Mouse (Mus musculus) kidney, postnatal 4 days (tissue): Measurements from ENCODE around the gene Ccdc190.

Experiments used
- DNase-seq, 2 experiments: peaks; one replicate each; pipeline ENCODE4 v3.0.0; 2021; ENCODE audit warnings: mixed read lengths in 2 of 2

The Ccdc190 gene

DNA sequence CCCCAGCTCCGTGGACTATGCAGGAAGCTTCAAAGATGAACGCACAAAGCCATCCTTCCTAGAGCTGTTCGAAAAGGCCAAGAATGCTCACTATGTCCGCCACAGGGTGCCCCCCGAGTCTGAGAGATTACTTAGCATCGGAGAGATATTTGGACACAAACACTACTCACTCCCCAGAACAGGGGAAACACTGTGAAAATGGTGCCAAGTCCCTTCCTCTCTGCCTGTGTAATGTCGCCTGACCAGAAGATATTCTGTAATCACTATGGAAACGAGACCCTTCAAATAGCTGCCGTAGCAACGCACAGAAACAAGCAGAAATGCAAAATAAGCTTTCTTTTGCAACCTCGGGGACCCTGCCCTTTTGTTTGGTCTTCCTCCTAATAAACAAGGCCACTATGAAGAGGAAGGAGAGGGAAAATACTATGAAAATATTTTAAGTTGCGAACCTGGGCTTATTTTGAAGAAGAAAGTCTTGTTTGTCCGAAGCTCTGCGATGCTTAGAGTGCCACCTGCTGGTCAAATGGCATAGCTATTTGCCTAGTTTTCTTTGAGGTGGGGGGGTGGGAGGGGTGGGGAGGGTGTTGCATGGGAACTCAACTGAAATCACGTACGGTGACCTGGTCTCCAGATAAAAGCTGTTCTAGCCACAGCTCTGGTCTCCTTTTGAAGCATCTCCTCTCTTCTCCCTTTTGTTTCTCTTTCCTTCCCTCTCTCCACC lies 5.7 kb downstream of the Ccdc190 start:
- DNase-seq, result peak; percentile 70 to 75

DNA sequence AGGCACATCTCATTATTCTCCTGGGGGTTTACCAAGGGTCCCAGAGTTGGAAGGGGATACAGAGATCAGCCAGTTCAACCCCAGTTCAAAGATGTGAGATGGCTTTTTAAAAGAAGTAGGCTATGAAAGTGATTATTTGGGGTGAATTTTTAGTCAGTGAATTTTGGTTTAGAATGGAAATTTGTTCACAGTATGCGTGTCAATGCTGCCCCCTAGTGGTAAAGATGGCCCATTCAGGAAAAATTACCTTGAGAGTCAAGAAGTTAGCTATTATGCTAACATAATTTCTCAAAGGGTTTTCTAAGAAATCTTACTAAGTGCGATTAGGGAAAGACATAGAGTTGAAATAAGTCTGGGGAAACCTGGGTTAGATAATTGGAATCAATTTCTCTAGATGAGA lies 10.9 kb downstream of the Ccdc190 start:
- DNase-seq, result peak; percentile 43 to 51

DNA sequence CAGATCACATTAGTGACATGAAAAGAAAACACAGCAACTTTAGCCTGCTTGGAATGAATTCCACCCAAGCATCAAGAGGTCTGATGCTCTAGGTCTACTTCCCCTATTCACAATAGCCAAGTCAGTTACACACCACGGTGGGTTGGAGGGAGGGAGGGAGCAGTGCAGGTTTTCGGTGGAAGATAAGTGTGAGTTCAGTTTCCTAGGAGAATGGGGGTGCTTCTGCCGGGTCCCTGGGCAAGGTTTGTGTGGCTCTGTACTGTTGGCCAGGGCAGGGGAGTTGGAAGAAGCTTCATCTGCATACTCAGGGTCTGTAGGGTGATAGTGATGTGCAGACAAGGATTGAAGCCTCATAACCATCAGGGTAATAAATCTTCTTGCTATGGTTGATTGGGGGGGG lies 17.6 kb downstream of the Ccdc190 start:
- DNase-seq, result no peak

DNA sequence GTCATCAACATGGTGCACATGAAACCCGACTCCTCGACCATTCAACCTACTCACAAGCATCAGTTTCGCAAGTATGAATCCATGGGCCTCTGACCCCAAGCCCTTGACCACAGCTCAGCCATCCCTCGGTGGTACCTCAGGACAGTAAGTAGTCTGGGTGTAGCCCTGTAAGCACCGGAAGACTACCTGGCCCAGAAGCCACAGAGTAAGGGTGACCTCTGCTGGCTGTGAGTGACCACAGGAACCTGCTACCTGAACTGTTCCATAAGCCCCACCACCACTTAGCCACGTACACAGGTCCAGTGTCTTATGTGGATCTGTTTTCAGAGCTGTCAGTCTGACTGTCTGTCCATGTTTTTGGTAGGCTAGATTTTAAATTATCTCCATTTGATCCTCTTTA lies 19.2 kb downstream of the Ccdc190 start:
- no peak for DNase-seq

DNA sequence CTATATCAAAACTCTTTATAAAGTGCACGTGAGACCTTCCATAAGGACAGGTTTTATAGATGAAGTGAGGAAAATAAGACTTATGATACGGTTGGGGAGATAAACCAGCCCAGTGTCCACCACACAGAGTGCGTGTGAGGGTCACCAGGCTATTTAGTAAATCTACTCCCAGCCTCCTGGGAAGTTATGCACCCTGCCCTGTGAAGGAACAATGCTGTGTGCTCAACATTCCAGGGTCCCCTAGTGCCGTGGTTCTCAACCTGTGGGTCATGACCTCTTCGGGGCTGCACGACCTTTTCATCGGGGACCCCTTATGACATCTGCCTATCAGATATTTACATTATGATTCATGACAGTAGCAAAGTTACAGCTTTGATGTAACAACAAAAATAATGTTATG lies 19.8 kb downstream of the Ccdc190 start:
- DNase-seq, result no peak

DNA sequence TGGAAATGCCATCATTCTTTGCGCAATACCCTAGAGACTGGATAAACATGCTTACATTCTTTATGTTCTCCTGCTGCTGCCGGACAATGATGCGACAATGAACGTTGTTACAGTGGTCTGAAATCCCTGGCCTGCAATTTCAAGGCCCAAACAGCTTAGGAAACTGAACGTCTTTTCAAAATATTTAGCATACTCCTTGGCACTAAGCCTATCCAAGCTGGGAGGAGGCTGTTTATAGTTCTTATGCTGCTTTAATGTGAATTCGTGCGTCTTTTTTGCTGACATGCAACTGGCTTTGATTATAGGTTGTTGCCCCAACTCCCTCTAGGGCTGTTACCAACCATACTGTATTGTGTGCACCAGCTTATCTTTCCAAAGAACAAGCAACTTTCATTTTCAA lies 20.4 kb downstream of the Ccdc190 start:
- no peak for DNase-seq

DNA sequence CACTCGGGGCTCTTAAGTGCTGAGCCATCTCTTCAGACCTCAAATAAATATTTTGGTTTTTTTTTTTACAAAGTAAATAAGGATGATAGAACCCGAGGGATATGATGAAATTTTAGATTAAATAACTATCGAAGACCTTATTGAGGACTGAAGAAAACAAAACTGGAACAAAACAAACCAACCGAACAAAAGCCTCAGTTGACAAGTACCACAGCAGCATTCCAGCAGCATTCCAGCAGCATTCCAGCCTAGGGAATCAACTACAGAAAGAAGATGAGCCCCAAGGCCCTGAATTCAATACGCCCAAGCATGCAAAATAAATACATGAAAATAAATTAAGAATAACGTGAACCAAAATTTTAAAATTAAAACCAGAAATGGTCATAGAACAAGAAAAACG lies 21.5 kb downstream of the Ccdc190 start:
- no peak for DNase-seq

DNA sequence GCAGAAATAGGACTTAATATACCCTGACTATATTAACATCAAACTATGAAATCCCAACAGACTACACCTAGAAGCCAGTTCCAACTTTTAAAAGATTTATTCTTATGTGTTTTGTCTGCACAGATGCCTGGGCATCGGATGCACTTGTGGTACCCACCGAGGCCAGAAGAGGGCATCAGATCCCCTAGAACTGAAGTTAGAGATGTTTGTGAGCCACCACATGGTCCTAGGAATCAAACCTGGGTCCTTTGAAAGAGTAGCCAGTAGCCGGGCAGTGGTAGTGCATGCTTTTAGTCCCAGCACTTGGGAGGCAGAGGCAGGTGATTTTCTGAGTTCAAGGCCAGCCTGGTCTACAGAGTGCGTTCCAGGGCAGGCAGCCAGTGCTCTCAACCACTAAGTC lies 22.2 kb downstream of the Ccdc190 start:
- peak; percentile 31 to 33 for DNase-seq

DNA sequence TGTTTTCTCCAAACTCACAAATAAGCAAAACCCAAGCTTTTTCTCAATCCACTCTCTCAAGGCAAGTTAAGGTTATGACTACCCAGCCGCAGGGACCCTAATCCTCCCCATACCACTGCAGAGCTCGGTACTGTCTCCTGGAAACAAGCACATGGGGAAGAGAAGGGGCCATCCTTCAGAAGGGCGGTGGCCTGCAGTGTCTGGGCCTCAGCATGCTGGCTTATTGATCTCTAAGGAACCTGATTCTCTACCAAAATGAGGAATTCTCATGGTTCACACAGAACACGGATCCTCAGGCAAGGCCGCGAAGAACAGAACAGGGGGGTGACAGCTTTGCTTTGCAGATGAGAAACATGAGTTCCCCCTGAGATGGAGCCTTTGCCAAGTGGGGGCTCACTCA lies 23.1 kb downstream of the Ccdc190 start:
- DNase-seq, result no peak

DNA sequence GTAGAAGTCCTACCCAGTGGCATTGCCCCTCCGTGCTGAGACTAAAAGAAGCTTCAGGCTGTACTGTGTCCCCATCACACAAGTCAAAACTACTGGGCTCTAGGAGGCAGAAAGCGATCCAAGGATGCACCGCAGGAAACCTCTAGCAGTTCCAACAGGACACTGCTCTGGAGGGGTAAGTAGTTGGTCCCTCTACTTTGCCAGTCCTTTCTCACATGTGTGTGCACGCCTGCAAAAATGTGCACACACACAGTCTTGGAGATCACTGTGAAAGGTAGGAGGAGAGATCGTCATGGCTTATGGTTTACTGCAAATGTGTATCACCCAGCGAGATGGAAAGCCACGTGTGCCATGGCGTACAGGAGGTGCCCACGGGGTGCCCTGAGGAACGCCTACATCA lies 24.2 kb downstream of the Ccdc190 start:
- no peak for DNase-seq

DNA sequence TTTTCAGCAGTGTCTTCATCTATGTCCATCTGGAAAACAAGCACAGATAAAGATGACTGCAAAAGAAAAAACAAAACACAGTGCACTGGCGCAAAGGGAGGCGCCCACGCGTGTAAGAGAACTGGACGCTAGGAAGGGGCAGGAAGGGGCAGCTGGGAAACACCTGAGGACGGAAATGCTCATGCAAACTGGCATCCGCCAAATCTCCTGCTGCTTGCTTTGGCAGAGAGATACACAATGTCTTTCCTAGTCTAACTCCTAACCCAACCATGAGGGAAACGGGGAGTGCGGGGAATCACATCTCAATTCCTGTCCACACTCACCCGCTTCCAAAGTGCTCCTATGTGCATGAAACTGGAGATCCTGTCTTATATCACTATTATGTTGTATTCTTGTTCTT lies 24.7 kb downstream of the Ccdc190 start:
- DNase-seq, result no peak

DNA sequence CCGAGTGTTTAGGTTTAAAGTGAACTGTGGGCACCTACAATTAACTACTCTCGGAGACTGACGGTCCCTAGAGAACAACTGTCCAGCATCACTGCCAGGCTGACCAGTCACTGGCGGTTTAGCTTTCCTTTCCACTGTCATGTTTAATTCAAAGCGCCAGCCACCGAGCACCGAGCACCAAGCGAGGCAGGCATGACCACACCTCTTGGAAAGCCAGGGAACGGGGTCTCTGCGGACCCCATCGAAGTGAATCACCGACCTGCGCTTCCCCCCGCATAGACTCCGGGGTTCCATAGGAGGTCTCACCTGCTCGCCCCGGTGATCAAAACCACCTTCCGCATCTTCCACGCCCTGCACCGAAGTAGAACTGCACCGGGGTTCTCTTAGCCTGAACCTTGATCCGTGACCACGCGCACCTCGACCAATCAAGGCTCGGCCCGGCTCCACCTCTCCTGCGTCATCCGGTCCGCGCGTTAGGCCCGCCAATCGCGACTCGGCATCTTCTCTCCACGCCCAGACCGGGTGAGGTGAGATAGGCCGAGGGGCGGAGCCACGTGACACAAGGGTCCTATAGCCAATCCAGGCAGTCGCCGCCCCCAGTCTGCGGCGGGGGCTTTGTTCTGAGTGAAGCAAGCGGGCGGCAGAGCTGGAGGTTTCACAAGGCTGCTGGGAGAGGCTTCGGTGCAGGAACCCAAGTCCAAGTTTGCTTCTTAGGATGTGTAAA lies 40.5 kb downstream of the Ccdc190 start, which contains the start of gene Hsd17b7:
Gene Hsd17b7 (minus strand): TSS at position 450 of the 724 bp plus-strand sequence.
- peak; percentile 99 to 100 for DNase-seq

DNA sequence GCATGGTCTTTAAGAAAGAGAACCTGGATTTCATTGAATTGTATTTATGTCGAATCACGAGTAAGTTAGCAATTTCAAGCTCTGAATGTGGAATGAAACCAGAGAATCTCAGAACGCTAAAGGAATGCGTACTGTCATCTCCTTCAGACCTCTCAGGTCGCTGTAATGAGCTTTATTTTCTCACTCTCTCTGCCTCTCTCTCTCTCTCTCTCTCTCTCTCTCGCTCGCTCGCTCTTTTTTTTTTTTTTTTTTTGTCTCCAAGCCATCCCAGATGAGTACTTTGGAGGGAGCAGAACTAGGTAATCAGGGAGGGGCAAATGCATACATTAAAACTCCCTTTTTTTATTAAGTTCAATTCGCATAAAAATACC lies 41.1 kb downstream of the Ccdc190 start:
- DNase-seq, result no peak

DNA sequence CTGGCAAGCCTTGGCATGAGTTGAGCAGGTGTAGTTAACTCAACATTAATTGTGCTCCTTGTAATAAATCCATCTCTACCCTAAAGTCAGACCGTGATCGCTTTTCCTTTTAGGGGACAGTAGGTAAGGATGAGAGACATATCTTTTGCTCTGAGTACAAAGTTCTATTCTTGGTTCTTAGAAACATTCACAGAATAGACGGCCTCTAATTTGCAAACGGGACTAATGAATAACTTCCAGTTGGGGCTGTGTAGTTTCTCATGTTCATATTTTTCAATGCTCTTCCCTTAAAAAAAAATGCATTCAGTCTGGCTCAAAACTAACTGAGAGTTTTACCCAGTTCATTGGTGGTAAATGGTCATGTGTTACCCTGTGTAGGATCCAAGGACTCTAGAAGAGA lies 42.5 kb downstream of the Ccdc190 start:
- no peak for DNase-seq

DNA sequence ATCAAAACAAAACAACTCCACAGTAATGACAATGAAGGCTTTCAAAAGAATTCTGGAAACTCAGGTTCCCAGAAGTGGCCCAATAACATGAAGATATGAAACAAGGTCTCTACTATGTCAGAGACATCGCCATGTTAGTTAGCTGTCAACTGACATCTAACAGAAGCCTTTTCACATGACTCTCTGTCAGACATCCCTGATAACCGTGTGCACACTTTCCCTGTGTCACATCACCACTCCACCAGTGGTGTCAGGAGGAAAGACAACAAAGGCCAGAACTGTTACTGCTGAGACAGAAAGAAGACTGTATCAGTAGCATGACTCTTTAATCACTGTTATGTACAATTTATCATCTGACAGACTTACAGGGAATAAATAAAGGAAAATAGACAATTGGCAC lies 43.5 kb downstream of the Ccdc190 start:
- DNase-seq, result no peak

DNA sequence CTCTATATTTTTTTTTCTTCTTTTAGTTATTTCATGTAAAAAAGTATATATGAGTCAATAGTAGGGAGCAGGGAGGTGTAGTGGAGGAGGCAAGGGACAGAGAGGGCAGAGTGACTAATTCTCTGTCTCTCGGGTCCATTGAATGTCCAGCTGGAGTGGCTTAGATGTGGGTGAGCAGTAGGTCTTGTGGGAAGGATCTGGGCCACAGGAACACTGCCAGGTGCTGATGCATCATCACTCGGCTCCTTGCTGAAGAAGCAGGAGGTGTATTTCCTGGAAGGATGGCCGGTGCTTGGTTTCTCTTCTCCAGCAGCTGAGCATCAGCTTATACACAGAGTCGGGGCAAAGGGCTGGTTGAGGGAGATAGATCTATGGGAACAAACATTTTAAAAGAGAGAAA lies 49.2 kb downstream of the Ccdc190 start:
- DNase-seq, result no peak
